12 mouse cellular contexts compared by ENCODE assay signal in genomic region chr11:118668351-118668750, GRCm38 (mm10).
DNase-seq lines count a peak whose midpoint lies in the region.
"Had no signal": no experiment of that assay in that cellular context is flagged by ENCODE, and none has a peak within 500 bp of the region (broad histone marks: within the 10 kb centered on the region; RNA-seq: fewer than 3 reads in every experiment).

No protein-coding gene starts in this region.

- WGBS in heart, embryonic 10.5 days = 75% methylated on average over 8 of the region's 8 CpGs

- H3K4me3 ChIP-seq in heart, embryonic 10.5 days = no peak overlapping the region
- H3K4me3 ChIP-seq: embryonic facial prominence, embryonic 13.5 days; heart, embryonic 13.5 days; layer of hippocampus, adult 2 months had no signal

- H3K4me1 ChIP-seq in heart, embryonic 10.5 days = peaks cover 13% of the 10 kb centered on the region
- H3K4me1 ChIP-seq: embryonic facial prominence, embryonic 13.5 days had no signal

- no peaks in the 10 kb centered on the region for H3K9me3 ChIP-seq in heart, embryonic 10.5 days
- H3K9me3 ChIP-seq: embryonic facial prominence, embryonic 13.5 days; heart, embryonic 13.5 days had no signal

- no peaks in the 10 kb centered on the region for H3K36me3 ChIP-seq in heart, embryonic 10.5 days
- H3K36me3 ChIP-seq: embryonic facial prominence, embryonic 13.5 days; heart, embryonic 13.5 days had no signal

- peaks cover 3% of the 10 kb centered on the region; the same call in 1 of the 2 replicates for H3K27me3 ChIP-seq in heart, embryonic 10.5 days (ENCODE audit: insufficient read depth, poor library complexity, severe bottlenecking)
- H3K27me3 ChIP-seq: embryonic facial prominence, embryonic 13.5 days had no signal

- no peak overlapping the region for H3K27ac ChIP-seq in heart, embryonic 10.5 days
- H3K27ac ChIP-seq: embryonic facial prominence, embryonic 13.5 days; heart, embryonic 13.5 days; layer of hippocampus, adult 2 months had no signal

- peak; percentile 14 for DNase-seq in heart, adult 8-10 months (ENCODE audit: low spot score)
- DNase-seq in heart, embryonic 10.5 days (ENCODE audit: low spot score) = no peak
- peak; percentile 15 for DNase-seq in adrenal gland, adult 8-10 months
- peak; percentile 50 for DNase-seq in adrenal gland, postnatal 14 days
- peak; percentile 61 for DNase-seq in kidney, postnatal 14 days
- no peak for DNase-seq in yolk sac, embryonic 10.5 days (ENCODE audit: low spot score)
- no peak for DNase-seq in embryo, embryonic 11 days
- DNase-seq: lung, embryonic 14.5 days; right cerebral cortex, postnatal 4 days had no signal

Comparison
In these comparisons a context has a peak if more than half of its experiments do, and no peak if none do; other contexts are left out.
1. DNase-seq: peak in heart, adult 8-10 months (single experiment), adrenal gland, adult 8-10 months (single experiment), adrenal gland, postnatal 14 days (single experiment) and kidney, postnatal 14 days (single experiment); none in heart, embryonic 10.5 days (single experiment), yolk sac, embryonic 10.5 days (single experiment) and embryo, embryonic 11 days (single experiment).